In genomic region chr11:119666567-119667108, GRCm38 (mm10) we compare ENCODE assay signal across 12 mouse cellular contexts.
DNase-seq lines count a peak whose midpoint lies in the region; ATAC-seq and TF ChIP-seq lines count a peak whose summit lies in the region.
"Had no signal": no experiment of that assay in that cellular context is flagged by ENCODE, and none has a peak within 500 bp of the region (broad histone marks: within the 10 kb centered on the region; RNA-seq: fewer than 3 reads in every experiment).

No protein-coding gene starts in this region.

- no peaks in the 10 kb centered on the region for H3K36me3 ChIP-seq in hindbrain, embryonic 13.5 days
- no peaks in the 10 kb centered on the region for H3K36me3 ChIP-seq in hindbrain, embryonic 16.5 days (ENCODE audit: control insufficient read depth, insufficient read depth, low read length)
- H3K36me3 ChIP-seq in embryonic facial prominence, embryonic 15.5 days, result no peaks in the 10 kb centered on the region
- no peaks in the 10 kb centered on the region for H3K36me3 ChIP-seq in midbrain, postnatal 0 days (ENCODE audit: insufficient read depth, low read length)
- H3K36me3 ChIP-seq: stomach, embryonic 15.5 days had no signal

- POLR2A ChIA-PET in Patski (lab: Charles Lee), result interaction anchor here (0.7 kb wide), 1 partner anchor 30 kb away, joined by 3 read pairs; no protein-coding TSS in a partner anchor

- no peaks in the 10 kb centered on the region for H3K9me3 ChIP-seq in hindbrain, embryonic 13.5 days
- H3K9me3 ChIP-seq in hindbrain, embryonic 16.5 days (ENCODE audit: control insufficient read depth, low read length), result no peaks in the 10 kb centered on the region
- no peaks in the 10 kb centered on the region for H3K9me3 ChIP-seq in embryonic facial prominence, embryonic 15.5 days (replicated peaks)
- H3K9me3 ChIP-seq in midbrain, postnatal 0 days (ENCODE audit: low read length), result no peaks in the 10 kb centered on the region
- H3K9me3 ChIP-seq: stomach, embryonic 15.5 days had no signal

- no peaks in the 10 kb centered on the region for H3K27me3 ChIP-seq in hindbrain, embryonic 13.5 days
- no peaks in the 10 kb centered on the region for H3K27me3 ChIP-seq in hindbrain, embryonic 16.5 days (replicated peaks; ENCODE audit: control insufficient read depth, insufficient read depth, low read length)
- no peaks in the 10 kb centered on the region for H3K27me3 ChIP-seq in Patski
- H3K27me3 ChIP-seq in embryonic facial prominence, embryonic 15.5 days, result no peaks in the 10 kb centered on the region
- H3K27me3 ChIP-seq in midbrain, postnatal 0 days (ENCODE audit: insufficient read depth, low read length), result no peaks in the 10 kb centered on the region
- H3K27me3 ChIP-seq: stomach, embryonic 15.5 days had no signal

- in situ Hi-C loops in Patski (cut with MboI; ENCODE audit: low pct_unique_long_range_greater_than_20kb), result no loop called here

- H3K4me1 ChIP-seq in hindbrain, embryonic 13.5 days (replicated peaks), result peaks cover 59% of the 10 kb centered on the region
- H3K4me1 ChIP-seq in hindbrain, embryonic 16.5 days (ENCODE audit: control insufficient read depth, insufficient read depth, low read depth, low read length), result peaks cover 17% of the 10 kb centered on the region
- peaks cover 21% of the 10 kb centered on the region for H3K4me1 ChIP-seq in embryonic facial prominence, embryonic 15.5 days
- H3K4me1 ChIP-seq in midbrain, postnatal 0 days (ENCODE audit: insufficient read depth, low read length), result 0 out of 2 replicates have a peak, but pooled peaks cover 2% of the 10 kb centered on the region

- H3K27ac ChIP-seq in hindbrain, embryonic 13.5 days, result peak overlapping the region; percentile 50
- H3K27ac ChIP-seq in hindbrain, embryonic 16.5 days (ENCODE audit: low read depth, low read length), result no peak overlapping the region
- H3K27ac ChIP-seq in embryonic facial prominence, embryonic 15.5 days (replicated peaks), result peak overlapping the region; percentile 25; the same call in 1 of the 2 replicates
- 0 out of 2 replicates have a peak overlapping the region, but pooled peaks have one; percentile 3 for H3K27ac ChIP-seq in midbrain, postnatal 0 days (ENCODE audit: low read depth, low read length)
- H3K27ac ChIP-seq: liver, embryonic 14.5 days; stomach, embryonic 15.5 days had no signal

- no peak overlapping the region for H3K4me2 ChIP-seq in hindbrain, embryonic 13.5 days
- H3K4me2 ChIP-seq in hindbrain, embryonic 16.5 days (ENCODE audit: low read length), result no peak overlapping the region
- H3K4me2 ChIP-seq in embryonic facial prominence, embryonic 15.5 days (replicated peaks), result no peak overlapping the region
- no peak overlapping the region for H3K4me2 ChIP-seq in midbrain, postnatal 0 days (ENCODE audit: low read depth, low read length, poor library complexity, severe bottlenecking)
- H3K4me2 ChIP-seq: stomach, embryonic 15.5 days had no signal

- DNase-seq in Patski (ENCODE audit: low read depth, low spot score), result no peak
- no peak for DNase-seq in midbrain, postnatal 0 days (ENCODE audit: low spot score)
- DNase-seq in frontal cortex, postnatal 14 days (ENCODE audit: low spot score in 2 of 2), result no peak
- no peak for DNase-seq in kidney, adult 8-10 months
- DNase-seq: cerebellum, postnatal 25 days; gastrocnemius, postnatal 36 days; layer of hippocampus, postnatal 36 days had no signal

- H3K4me3 ChIP-seq in hindbrain, embryonic 13.5 days, result no peak overlapping the region
- no peak overlapping the region for H3K4me3 ChIP-seq in hindbrain, embryonic 16.5 days (ENCODE audit: low read length)
- H3K4me3 ChIP-seq in embryonic facial prominence, embryonic 15.5 days (replicated peaks), result no peak overlapping the region
- H3K4me3 ChIP-seq in midbrain, postnatal 0 days (ENCODE audit: low read depth, low read length), result no peak overlapping the region
- H3K4me3 ChIP-seq: stomach, embryonic 15.5 days had no signal

- WGBS in hindbrain, embryonic 13.5 days, result 13% methylated on average over 2 of the region's 2 CpGs
- 6% methylated on average over 2 of the region's 2 CpGs for WGBS in hindbrain, embryonic 16.5 days
- WGBS in embryonic facial prominence, embryonic 15.5 days, result 29% methylated on average over 2 of the region's 2 CpGs
- 18% methylated on average over 2 of the region's 2 CpGs for WGBS in midbrain, postnatal 0 days

- ATAC-seq in hindbrain, embryonic 13.5 days (ENCODE audit: low FRiP score), result no peak
- no peak for ATAC-seq in hindbrain, embryonic 16.5 days
- ATAC-seq in Patski, result peak; percentile 38
- ATAC-seq in embryonic facial prominence, embryonic 15.5 days (ENCODE audit: insufficient number of reproducible peaks, low FRiP score, low TSS enrichment, low read depth), result peak; percentile 59; the same call in 1 of the 2 replicates
- ATAC-seq in midbrain, postnatal 0 days (ENCODE audit: low FRiP score), result no peak

- no peak overlapping the region for H3K9ac ChIP-seq in hindbrain, embryonic 13.5 days
- H3K9ac ChIP-seq in hindbrain, embryonic 16.5 days (ENCODE audit: low read depth, low read length), result no peak overlapping the region
- no peak overlapping the region for H3K9ac ChIP-seq in embryonic facial prominence, embryonic 15.5 days
- no peak overlapping the region for H3K9ac ChIP-seq in midbrain, postnatal 0 days (replicated peaks; ENCODE audit: low read length, poor library complexity, severe bottlenecking)
- H3K9ac ChIP-seq: liver, embryonic 14.5 days; stomach, embryonic 15.5 days had no signal

- no peak for TF ChIP-seq CTCF in Patski (IDR thresholded peaks at IDR 0.05)
- no peak for TF ChIP-seq CTCF in midbrain, postnatal 0 days (IDR thresholded peaks at IDR 0.05)

- CTCF ChIA-PET in Patski (lab: Charles Lee), result interaction anchor here (1.1 kb wide), 1 partner anchor 176 kb away, joined by 3 read pairs; no protein-coding TSS in a partner anchor

Comparison
In these comparisons a context has a peak if more than half of its experiments do, and no peak if none do; other contexts are left out.
1. ATAC-seq: peak in Patski (single experiment) and embryonic facial prominence, embryonic 15.5 days (single experiment); none in hindbrain, embryonic 13.5 days (single experiment), hindbrain, embryonic 16.5 days (single experiment) and midbrain, postnatal 0 days (single experiment).